Mouse (Mus musculus): ENCODE measurements around the gene Pla2g4b.

Gene Pla2g4b

GRCm38 (mm10) chr2:120066224-120066623 lies 33.0 kb downstream of the Pla2g4b start:
- no peak for TF ChIP-seq GATA4 (IDR thresholded peaks at IDR 0.05; ENCODE audit: insufficient replicate concordance, low read length)

GRCm38 (mm10) chr2:120068555-120069465 lies 35.6 kb downstream of the Pla2g4b start:
- no peak for TF ChIP-seq GATA4 (IDR thresholded peaks at IDR 0.05; ENCODE audit: insufficient replicate concordance, low read length)

- TF ChIP-seq GATA4 (IDR thresholded peaks at IDR 0.05; ENCODE audit: insufficient replicate concordance, low read length), result no peak
Measured at GRCm38 (mm10) chr2:120069466-120069990, 36.3 kb downstream of the Pla2g4b start.

GRCm38 (mm10) chr2:120074096-120074495 lies 40.9 kb downstream of the Pla2g4b start:
- no peak for TF ChIP-seq GATA4 (IDR thresholded peaks at IDR 0.05; ENCODE audit: insufficient replicate concordance, low read length)

GRCm38 (mm10) chr2:120076076-120076705 lies 43.0 kb downstream of the Pla2g4b start:
- TF ChIP-seq GATA4 (IDR thresholded peaks at IDR 0.05; ENCODE audit: insufficient replicate concordance, low read length), result no peak

GRCm38 (mm10) chr2:120082416-120082815 lies 49.2 kb downstream of the Pla2g4b start:
- TF ChIP-seq GATA4 (IDR thresholded peaks at IDR 0.05; ENCODE audit: insufficient replicate concordance, low read length), result no peak

- TF ChIP-seq GATA4 (IDR thresholded peaks at IDR 0.05; ENCODE audit: insufficient replicate concordance, low read length), result no peak
Measured at GRCm38 (mm10) chr2:120084593-120085361, 51.6 kb downstream of the Pla2g4b start.

GRCm38 (mm10) chr2:120086038-120086437 lies 52.8 kb downstream of the Pla2g4b start:
- TF ChIP-seq GATA4 (IDR thresholded peaks at IDR 0.05; ENCODE audit: insufficient replicate concordance, low read length), result no peak

GRCm38 (mm10) chr2:120087391-120087790 lies 54.2 kb downstream of the Pla2g4b start:
- TF ChIP-seq GATA4 (IDR thresholded peaks at IDR 0.05; ENCODE audit: insufficient replicate concordance, low read length), result no peak

- TF ChIP-seq GATA4 (IDR thresholded peaks at IDR 0.05; ENCODE audit: insufficient replicate concordance, low read length), result no peak
Measured at GRCm38 (mm10) chr2:120087897-120088296, 54.7 kb downstream of the Pla2g4b start.

GRCm38 (mm10) chr2:120090979-120091378 lies 57.8 kb downstream of the Pla2g4b start:
- no peak for TF ChIP-seq GATA4 (IDR thresholded peaks at IDR 0.05; ENCODE audit: insufficient replicate concordance, low read length)
